Mouse (Mus musculus) liver, adult 2 months (tissue): Measurements from ENCODE around the gene Nsa2.

Experiments
- CTCF ChIP-seq: fragments of 200-500 bp; IDR thresholded peaks from 2 replicates; pipeline ENCODE4 v1.5.1; 2011; ENCODE audit warnings: low read depth, low read length, control low read depth
- POLR2A ChIP-seq: fragments of 200-500 bp; IDR thresholded peaks from 2 replicates; pipeline ENCODE4 v1.6.1; 2011; ENCODE audit warnings: low read length, control low read depth; ENCODE audit not compliant: insufficient read depth; ENCODE audit errors: extremely low read depth

DNA sequence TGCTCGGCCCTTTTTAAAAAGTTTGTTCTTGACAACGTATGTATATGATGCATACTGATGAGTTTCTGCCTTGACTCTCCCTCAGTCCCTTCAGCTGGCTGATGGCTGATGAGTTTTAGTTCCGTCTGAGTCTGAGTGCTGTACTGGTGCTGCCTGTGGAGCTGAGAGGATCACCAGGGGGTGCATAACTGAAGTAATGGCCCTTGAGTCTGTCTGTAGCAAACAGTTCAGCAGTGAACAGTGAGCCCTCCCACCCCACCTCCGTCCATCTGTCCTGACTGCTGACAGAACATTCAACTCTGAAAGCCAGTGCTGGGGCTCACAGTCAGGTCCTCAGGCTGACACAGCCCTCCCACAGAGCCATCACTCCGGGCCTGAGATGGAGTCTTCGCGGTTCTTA lies 41.2 kb upstream of the Nsa2 start:
- TF ChIP-seq CTCF (no peak), POLR2A (no peak)
